Mouse (Mus musculus) splenic B cell, adult 2 months (primary cell): Measurements from ENCODE around the gene Zfp385c.
"Not testable (repeated sequence)": the region's sequence is repeated elsewhere in the genome, so short reads cannot be mapped to it uniquely, and the experiment has no call there.

Experiments used
- DNase-seq: peaks from one replicate; pipeline ENCODE4 v3.0.0-alpha.2; 2011; ENCODE audit warnings: low read depth, low spot score
- H3K27me3 ChIP-seq: 2 replicates; pipeline ENCODE4 v1.6.1; 2012; ENCODE audit warnings: mild to moderate bottlenecking, low read length, moderate library complexity, mixed read lengths; ENCODE audit not compliant: control insufficient read depth, poor library complexity, insufficient read depth, severe bottlenecking
- H3K36me3 ChIP-seq: 2 replicates; pipeline ENCODE4 v1.6.1; 2012; ENCODE audit warnings: mild to moderate bottlenecking, low read length, moderate library complexity, mixed read lengths; ENCODE audit not compliant: control insufficient read depth, poor library complexity, insufficient read depth, severe bottlenecking

Gene Zfp385c

GRCm38 (mm10) chr11:100617480-100617879 lies 74.8 kb downstream of the Zfp385c start:
- no peak for DNase-seq
- no peaks in the 10 kb centered on the region for H3K27me3 ChIP-seq
- no peaks in the 10 kb centered on the region; the same call in 1 of the 2 replicates for H3K36me3 ChIP-seq

- not testable (repeated sequence) for H3K36me3 ChIP-seq, H3K27me3 ChIP-seq, DNase-seq
Measured at GRCm38 (mm10) chr11:100616836-100617235, 75.4 kb downstream of the Zfp385c start.

- H3K36me3 ChIP-seq, result peaks cover 3% of the 10 kb centered on the region; the same call in 1 of the 2 replicates
- DNase-seq, result no peak
- H3K27me3 ChIP-seq, result no peaks in the 10 kb centered on the region
Measured at GRCm38 (mm10) chr11:100616332-100616731, 75.9 kb downstream of the Zfp385c start.

DNA sequence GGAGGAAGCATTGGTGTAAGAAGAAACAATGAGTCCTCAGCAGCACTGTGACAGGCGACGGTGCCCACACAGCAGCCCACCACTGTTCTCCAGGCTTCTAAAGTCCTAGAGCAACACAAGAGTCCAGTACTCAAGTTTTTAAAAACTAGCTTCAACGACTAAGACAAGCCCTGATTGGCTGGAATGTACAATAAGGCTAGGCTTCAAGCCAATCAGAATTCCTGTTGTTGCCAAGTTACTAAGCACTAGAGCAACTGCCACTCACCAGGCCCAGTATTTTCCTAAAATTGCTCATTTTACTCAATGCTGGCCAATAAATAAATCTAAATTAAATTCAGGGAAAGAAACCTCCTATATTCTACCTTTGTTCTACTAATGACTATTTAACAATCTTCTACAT lies 79.0 kb downstream of the Zfp385c start:
- H3K27me3 ChIP-seq, result no peaks in the 10 kb centered on the region
- DNase-seq, result peak; percentile 36
- H3K36me3 ChIP-seq, result peaks cover 5% of the 10 kb centered on the region

GRCm38 (mm10) chr11:100611627-100612026 lies 80.6 kb downstream of the Zfp385c start:
- Histone ChIP-seq H3K36me3 (peaks cover 8% of the 10 kb centered on the region), H3K27me3 (no peaks in the 10 kb centered on the region)
- peak; percentile 28 for DNase-seq

GRCm38 (mm10) chr11:100609997-100610680 lies 82.1 kb downstream of the Zfp385c start:
- no peaks in the 10 kb centered on the region for H3K27me3 ChIP-seq
- H3K36me3 ChIP-seq, result peaks cover 11% of the 10 kb centered on the region
- DNase-seq, result no peak

DNA sequence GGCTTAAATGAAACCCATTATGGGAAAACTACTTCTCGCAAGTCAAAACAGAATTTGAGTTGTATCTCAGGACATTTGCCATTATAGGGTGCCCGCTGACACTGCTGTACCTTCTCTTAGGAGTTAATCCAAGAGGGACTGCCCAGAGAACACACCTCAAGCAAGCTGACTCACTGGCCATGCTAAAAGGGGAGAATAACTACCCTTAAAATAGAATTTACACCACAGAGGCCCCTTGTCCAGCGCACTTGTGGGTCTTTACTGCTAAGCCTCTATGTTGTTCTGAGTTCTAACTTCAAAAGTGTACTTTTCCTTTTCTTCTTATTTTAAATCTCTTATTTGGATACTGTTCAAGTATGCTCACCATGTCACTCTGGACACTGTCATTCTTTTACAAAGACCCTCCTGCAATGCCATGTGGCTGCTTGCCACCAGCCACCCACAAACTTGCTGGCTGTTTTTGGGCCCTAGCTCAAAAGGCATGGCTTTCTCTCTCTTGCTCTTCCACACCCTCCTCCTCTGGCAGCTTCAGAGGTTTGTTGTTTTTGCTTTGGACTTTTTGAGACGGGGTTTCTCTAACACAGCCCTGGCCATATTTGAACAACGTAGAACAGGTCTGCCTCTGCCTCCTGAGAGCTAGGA lies 82.8 kb downstream of the Zfp385c start:
- H3K27me3 ChIP-seq, result no peaks in the 10 kb centered on the region
- H3K36me3 ChIP-seq, result peaks cover 13% of the 10 kb centered on the region
- no peak for DNase-seq

- no peak for DNase-seq
- Histone ChIP-seq H3K27me3 (no peaks in the 10 kb centered on the region), H3K36me3 (peaks cover 13% of the 10 kb centered on the region)
Measured at GRCm38 (mm10) chr11:100608796-100609195, 83.5 kb downstream of the Zfp385c start.

DNA sequence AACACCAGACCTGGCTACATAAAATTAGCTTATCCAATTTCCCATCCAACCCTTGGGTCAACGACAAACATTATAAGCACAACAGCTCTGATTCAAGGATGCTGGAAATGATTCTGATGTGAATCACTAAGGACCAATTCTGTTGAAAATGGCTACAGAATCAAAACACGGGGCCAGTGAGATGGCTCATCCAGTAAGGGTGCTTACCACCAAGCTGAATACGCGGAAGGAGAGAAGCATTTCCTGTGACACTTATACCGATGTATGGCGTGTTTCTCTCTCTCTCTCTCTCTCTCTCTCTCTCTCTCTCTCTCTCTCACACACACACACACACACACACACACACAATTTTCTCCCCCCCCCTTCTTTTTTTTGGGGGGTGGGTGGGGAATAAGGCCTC lies 85.1 kb downstream of the Zfp385c start:
- Histone ChIP-seq H3K27me3 (no peaks in the 10 kb centered on the region), H3K36me3 (peaks cover 15% of the 10 kb centered on the region)
- DNase-seq, result no peak

GRCm38 (mm10) chr11:100605451-100605850 lies 86.8 kb downstream of the Zfp385c start:
- H3K36me3 ChIP-seq, result peaks cover 12% of the 10 kb centered on the region
- no peak for DNase-seq
- H3K27me3 ChIP-seq, result no peaks in the 10 kb centered on the region

GRCm38 (mm10) chr11:100604321-100605005 lies 87.8 kb downstream of the Zfp385c start:
- H3K36me3 ChIP-seq, result peaks cover 12% of the 10 kb centered on the region
- no peak for DNase-seq

DNA sequence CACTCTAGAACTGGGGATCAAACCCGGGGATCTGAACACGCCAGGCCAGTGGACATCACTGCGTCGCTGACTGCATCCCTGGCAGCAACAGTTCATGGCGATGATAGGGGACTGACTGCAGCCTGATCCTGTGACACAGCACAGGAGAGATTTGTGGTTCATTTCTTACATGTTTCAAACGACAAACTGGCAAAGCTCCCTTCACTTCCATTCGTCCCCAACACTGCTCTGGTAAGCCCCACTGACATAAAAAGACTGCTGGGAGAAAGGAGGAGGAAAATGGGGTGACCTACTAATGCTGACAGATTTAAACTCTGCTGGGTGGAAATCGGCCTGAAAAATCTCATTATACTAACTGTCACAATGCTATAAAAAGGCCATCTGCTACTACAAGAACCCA lies 88.4 kb downstream of the Zfp385c start:
- DNase-seq, result no peak
- H3K27me3 ChIP-seq, result no peaks in the 10 kb centered on the region

More at GRCm38 (mm10) chr11:100604321-100605005, 87.8 kb downstream of the Zfp385c start:
- no peaks in the 10 kb centered on the region for H3K27me3 ChIP-seq

DNA sequence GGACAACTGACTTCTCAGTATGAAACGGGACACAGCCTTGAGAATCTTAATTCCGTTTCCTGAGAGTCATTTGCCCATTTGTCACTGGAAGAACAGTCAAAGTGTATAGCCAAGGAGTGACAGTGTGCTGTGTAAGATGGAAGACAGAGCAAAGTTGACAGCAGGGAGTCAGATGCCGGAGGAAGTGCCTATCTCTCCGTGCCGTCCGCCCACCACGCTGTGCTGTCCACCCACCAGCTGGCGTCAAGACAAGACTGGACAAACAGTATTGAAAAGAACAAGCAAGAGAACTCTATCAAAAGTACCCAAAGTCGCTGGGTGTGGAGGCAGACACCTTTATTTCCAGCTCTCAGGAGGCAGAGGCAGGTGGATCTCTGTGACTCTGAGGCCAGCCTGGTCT lies 89.1 kb downstream of the Zfp385c start:
- Histone ChIP-seq H3K36me3 (peaks cover 9% of the 10 kb centered on the region), H3K27me3 (no peaks in the 10 kb centered on the region)
- DNase-seq, result no peak

More for the DNA sequence above, 88.4 kb downstream of the Zfp385c start:
- peaks cover 12% of the 10 kb centered on the region for H3K36me3 ChIP-seq

DNA sequence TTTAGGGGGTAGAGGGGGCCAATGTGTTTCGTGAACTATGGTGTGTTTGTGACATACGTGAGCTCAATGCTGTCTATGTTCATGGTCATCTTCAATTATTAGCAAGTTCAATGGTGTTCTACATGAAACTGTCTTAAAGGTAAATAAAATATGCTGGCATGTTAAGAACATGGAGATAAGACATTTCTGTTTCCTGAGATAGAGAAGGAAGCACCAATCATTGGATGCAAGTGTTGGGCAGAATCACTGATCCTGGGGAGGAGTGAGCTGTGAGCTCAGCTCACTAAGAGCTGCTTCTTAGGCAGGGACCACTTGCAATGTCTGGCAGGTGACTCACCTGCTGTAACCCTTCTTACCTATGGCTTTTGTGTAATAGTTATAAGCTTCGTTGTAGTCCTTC lies 90.9 kb downstream of the Zfp385c start:
- Histone ChIP-seq H3K27me3 (no peaks in the 10 kb centered on the region), H3K36me3 (peaks cover 10% of the 10 kb centered on the region)
- no peak for DNase-seq

GRCm38 (mm10) chr11:100598074-100598473 lies 94.2 kb downstream of the Zfp385c start:
- peak; percentile 79 for DNase-seq
- Histone ChIP-seq H3K27me3 (no peaks in the 10 kb centered on the region), H3K36me3 (peaks cover 10% of the 10 kb centered on the region)
